Mouse (Mus musculus) intestine, embryonic 15.5 days (tissue): ENCODE results near the gene Glis3. TPM values are rescaled to one million over a fixed set of nuclear protein-coding genes. Genes with fewer than 3 reads are reported as not detected.

Experiments used
- ATAC-seq: fragments of 200-750 bp; cut with Nextera tagmentation; 2 replicates; pipeline ENCODE4 v1.8.0; 2017; ENCODE audit warnings: moderate TSS enrichment, moderate library complexity
- H3K27ac ChIP-seq: fragments of 300-500 bp; sonication (generic); 2 replicates; pipeline ENCODE4 v1.5.1; 2015; ENCODE audit warnings: mild to moderate bottlenecking, inconsistent platforms
- H3K27me3 ChIP-seq: fragments of 300-500 bp; sonication (generic); replicated peaks from 2 replicates; pipeline ENCODE4 v1.6.1; 2015; ENCODE audit warnings: inconsistent platforms
- H3K36me3 ChIP-seq: fragments of 300-500 bp; sonication (generic); 2 replicates; pipeline ENCODE4 v1.6.1; 2015; ENCODE audit warnings: inconsistent platforms
- H3K4me1 ChIP-seq: fragments of 300-500 bp; sonication (generic); replicated peaks from 2 replicates; pipeline ENCODE4 v1.6.1; 2015; ENCODE audit warnings: inconsistent platforms
- H3K4me2 ChIP-seq: fragments of 300-500 bp; sonication (generic); replicated peaks from 2 replicates; pipeline ENCODE4 v1.6.1; 2015; ENCODE audit warnings: mild to moderate bottlenecking, inconsistent platforms
- H3K4me3 ChIP-seq: fragments of 300-500 bp; sonication (generic); replicated peaks from 2 replicates; pipeline ENCODE4 v1.5.1; 2015; ENCODE audit warnings: inconsistent platforms
- H3K9ac ChIP-seq: fragments of 300-500 bp; sonication (generic); 2 replicates; pipeline ENCODE4 v1.6.1; 2015; ENCODE audit warnings: inconsistent platforms
- H3K9me3 ChIP-seq: fragments of 300-500 bp; sonication (generic); 2 replicates; pipeline ENCODE4 v1.6.1; 2016; ENCODE audit warnings: inconsistent platforms
- WGBS: fragments of 180-500 bp; shearing (Covaris S2); methylation state at CpG from one replicate; pipeline ENCODE4 v1.1.7; 2015; 5-methylcytosine and 5-hydroxymethylcytosine counted together
- polyA plus RNA-seq: library from polyadenylated mRNA; unstranded; fragments of >200 nt; fragmentation: Nextera tagmentation; extraction: Ambion mirVana; gene quantifications from 2 replicates; pipeline ENCODE4 v1.2.1, GENCODE M21; 2015

The Glis3 gene
- polyA plus RNA-seq, 1 experiment from 2014 or later, result 1.3 TPM

DNA sequence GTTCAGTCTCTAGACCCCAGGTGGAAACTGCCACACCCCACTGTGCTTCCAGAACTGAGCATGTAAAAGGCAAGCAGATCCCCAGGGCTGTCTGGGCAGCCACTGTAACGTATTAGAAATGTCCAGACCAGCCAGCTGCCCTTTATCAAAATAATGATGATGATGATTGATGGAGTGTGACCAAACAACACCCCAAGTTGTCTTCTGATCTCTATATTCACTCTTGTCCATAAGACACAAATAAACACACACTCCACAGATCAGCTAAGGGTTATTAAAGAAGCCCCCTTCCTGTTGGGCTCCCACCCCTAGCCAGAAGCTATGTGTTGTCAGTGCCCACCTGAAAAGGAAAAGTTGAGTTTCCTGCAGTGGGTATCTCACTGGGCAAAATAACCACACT lies 134.4 kb downstream of the Glis3 start:
- WGBS, result 55% methylated on average over 1 of the region's 1 CpGs
- Histone ChIP-seq H3K27me3 (no peaks in the 10 kb centered on the region), H3K9ac (no peak overlapping the region), H3K4me3 (no peak overlapping the region), H3K4me2 (no peak overlapping the region), H3K4me1 (no peaks in the 10 kb centered on the region), H3K9me3 (no peaks in the 10 kb centered on the region), H3K36me3 (no peaks in the 10 kb centered on the region), H3K27ac (no peak overlapping the region)
- no peak for ATAC-seq

DNA sequence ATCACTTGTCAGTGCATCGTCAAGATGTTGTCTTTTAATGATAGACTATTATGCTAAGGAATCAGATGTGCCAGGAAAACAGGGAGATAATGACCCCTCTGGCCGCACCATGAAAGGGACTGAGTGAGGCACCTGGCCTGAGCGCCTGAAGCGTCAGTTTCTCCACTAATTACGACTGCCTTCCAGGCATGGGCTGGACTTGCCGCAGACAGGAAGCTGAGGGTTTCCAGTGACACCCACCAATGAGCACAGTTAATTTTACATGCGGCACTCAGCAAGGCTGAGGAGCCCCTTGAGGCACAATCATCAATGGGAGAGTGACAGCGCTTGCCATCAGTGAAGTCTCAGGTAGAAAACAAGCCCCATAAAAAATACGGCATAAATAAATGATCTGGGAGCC lies 141.1 kb downstream of the Glis3 start:
- Histone ChIP-seq H3K9me3 (no peaks in the 10 kb centered on the region), H3K9ac (no peak overlapping the region), H3K36me3 (no peaks in the 10 kb centered on the region), H3K4me3 (no peak overlapping the region), H3K4me1 (no peaks in the 10 kb centered on the region), H3K4me2 (no peak overlapping the region), H3K27ac (no peak overlapping the region), H3K27me3 (no peaks in the 10 kb centered on the region)
- no peak for ATAC-seq
- WGBS, result 69% methylated on average over 9 of the region's 9 CpGs

DNA sequence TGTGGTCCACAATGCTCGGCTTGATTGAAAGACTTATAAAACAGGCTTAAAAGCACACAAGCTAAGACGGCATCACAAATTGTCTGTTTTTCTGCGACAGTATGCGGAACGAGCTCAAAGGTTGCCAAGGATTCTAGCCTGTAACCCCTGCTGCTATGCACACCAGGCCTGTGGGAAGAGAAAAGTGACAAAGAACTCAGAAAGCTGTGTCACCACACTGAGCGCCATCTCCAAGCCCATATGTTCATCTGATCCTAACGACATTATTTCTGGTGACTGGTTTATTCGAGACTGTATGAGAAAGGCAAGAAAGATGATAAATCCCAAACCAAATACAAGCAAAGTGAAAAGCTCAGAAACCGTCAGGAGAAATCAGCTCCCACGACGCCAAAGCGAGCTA lies 144.9 kb downstream of the Glis3 start:
- WGBS, result 91% methylated on average over 12 of the region's 12 CpGs
- no peaks in the 10 kb centered on the region for H3K27me3 ChIP-seq
- no peak overlapping the region for H3K9ac ChIP-seq
- H3K9me3 ChIP-seq, result no peaks in the 10 kb centered on the region
- H3K4me3 ChIP-seq, result no peak overlapping the region
- H3K36me3 ChIP-seq, result no peaks in the 10 kb centered on the region
- no peak overlapping the region for H3K4me2 ChIP-seq
- no peak for ATAC-seq
- H3K27ac ChIP-seq, result no peak overlapping the region
- H3K4me1 ChIP-seq, result no peaks in the 10 kb centered on the region

DNA sequence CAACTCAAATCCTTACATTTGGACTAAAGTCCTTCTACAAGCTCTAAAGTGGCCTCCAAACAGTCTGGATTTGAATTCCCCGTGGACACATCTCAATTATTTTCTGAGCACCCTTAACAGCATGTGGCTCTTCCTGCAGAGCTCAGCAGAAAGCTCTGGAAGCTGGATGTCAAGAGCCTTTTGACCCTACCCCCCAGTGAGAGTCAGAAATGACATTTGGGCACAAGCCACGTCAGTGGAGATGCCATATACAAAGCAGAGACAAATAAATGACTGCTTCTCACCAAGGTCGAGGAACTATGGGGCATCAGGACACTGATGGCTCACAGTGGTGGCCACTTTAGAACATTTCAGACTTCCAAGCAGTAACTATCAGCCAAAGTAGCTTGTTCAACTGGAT lies 146.3 kb downstream of the Glis3 start:
- WGBS, result 65% methylated on average over 3 of the region's 3 CpGs
- Histone ChIP-seq H3K4me2 (no peak overlapping the region), H3K4me3 (no peak overlapping the region), H3K36me3 (no peaks in the 10 kb centered on the region), H3K27me3 (no peaks in the 10 kb centered on the region), H3K9ac (no peak overlapping the region), H3K4me1 (no peaks in the 10 kb centered on the region), H3K9me3 (no peaks in the 10 kb centered on the region), H3K27ac (no peak overlapping the region)
- no peak for ATAC-seq

DNA sequence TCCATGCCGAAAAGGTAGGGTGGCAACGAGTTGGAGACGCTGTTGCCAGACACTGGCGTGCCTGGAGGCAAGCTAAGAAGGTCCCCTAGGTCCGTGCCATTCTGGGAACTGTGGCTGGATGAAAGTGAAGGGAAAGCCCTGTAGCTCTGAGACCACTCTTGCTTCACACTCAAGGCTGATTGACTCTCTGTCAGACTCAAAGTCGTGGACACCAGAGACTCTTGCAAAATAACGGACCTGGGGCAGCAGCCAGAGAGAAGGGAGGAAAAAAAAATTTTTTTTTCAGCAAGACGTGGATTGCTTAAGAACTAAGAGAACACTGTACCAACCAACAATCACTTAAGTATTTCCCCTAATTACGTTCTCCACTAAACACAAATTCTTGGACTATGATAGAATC lies 148.1 kb downstream of the Glis3 start:
- H3K9ac ChIP-seq, result no peak overlapping the region
- 91% methylated on average over 9 of the region's 9 CpGs for WGBS
- no peaks in the 10 kb centered on the region for H3K4me1 ChIP-seq
- no peaks in the 10 kb centered on the region for H3K27me3 ChIP-seq
- H3K4me3 ChIP-seq, result no peak overlapping the region
- no peaks in the 10 kb centered on the region for H3K36me3 ChIP-seq
- no peak overlapping the region for H3K27ac ChIP-seq
- no peak overlapping the region for H3K4me2 ChIP-seq
- ATAC-seq, result no peak
- H3K9me3 ChIP-seq, result no peaks in the 10 kb centered on the region

DNA sequence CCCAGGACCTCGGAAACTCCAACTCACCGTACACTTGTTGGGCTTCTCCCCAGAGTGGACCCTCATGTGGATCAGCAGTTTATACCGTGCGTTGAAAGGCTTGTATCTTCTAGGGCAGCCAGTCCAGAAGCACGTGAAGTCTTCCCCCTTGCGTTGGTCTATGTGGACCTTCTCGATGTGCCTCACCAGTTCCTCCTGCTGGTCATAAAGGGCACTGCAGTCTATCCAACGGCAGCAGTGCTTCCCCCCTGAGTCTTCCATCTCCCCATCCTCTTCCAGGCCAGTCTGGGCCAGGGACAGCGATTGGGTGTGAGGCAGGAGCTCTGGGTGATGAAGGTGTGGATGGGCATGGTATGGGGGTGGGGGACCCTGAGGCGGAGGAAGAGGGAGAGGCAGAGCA lies 149.0 kb downstream of the Glis3 start:
- Histone ChIP-seq H3K9ac (no peak overlapping the region), H3K36me3 (no peaks in the 10 kb centered on the region), H3K27me3 (no peaks in the 10 kb centered on the region), H3K27ac (no peak overlapping the region), H3K4me1 (no peaks in the 10 kb centered on the region), H3K9me3 (no peaks in the 10 kb centered on the region), H3K4me2 (no peak overlapping the region), H3K4me3 (no peak overlapping the region)
- no peak for ATAC-seq
- WGBS, result 72% methylated on average over 10 of the region's 10 CpGs

DNA sequence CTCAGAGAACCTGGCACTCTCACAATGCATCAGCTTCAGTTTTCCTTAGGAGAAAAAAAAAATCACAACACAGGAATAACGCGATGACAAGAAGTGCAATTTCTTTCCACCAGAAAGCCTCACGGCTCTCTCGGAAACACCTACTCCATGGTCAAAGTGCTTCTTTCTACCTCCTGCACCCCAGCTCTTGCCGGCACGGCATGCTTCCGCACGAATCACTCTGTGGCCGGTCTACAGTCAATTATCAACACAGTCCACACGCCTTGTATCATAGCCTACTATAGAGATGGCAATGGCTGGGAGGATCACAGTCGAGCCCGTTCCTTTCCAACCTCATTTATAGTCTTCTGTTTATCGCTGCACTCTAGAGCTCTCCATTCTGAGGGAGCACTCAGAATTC lies 150.9 kb downstream of the Glis3 start:
- Histone ChIP-seq H3K36me3 (no peaks in the 10 kb centered on the region), H3K4me3 (no peak overlapping the region), H3K9me3 (no peaks in the 10 kb centered on the region), H3K27ac (no peak overlapping the region), H3K27me3 (no peaks in the 10 kb centered on the region), H3K4me2 (no peak overlapping the region), H3K9ac (no peak overlapping the region), H3K4me1 (no peaks in the 10 kb centered on the region)
- WGBS, result 92% methylated on average over 13 of the region's 13 CpGs
- no peak for ATAC-seq

DNA sequence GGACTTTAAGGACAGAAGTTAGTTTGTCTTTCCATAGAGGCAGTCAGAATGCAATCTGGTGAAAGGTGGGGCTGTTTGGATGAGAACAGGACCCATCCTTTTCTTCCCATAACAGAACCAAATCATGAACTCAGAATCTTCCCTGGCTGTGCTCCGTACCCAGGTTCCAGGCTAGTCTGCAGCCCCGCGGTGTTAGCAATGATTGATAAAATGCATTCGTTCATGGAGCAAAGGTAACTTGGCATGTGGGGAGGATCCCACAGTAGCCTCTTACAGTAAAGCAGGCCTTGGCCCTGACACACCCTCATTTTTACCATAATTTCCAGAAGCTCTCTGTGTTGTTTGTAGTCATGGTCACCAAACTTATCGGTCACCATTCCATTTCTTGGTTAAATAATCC lies 152.4 kb downstream of the Glis3 start:
- no peak for ATAC-seq

DNA sequence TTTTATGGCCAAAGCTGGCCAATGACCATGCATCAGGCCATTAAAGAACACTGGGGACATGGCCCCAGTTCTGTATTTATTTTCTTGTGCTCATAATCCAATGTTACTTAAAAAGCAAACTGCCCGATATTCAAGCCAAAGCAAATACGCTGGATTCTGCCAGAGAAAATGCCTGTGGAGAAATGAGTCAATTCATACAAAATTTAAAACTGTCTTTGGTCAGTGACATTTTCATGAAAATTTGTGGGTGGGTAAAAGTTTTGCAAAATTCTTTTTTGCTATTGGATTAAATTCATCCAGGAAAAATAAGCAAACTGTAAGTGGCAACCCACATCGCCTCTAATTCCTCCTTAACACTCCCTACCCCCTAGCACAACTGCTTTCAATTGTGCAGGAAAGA lies 154.5 kb downstream of the Glis3 start:
- WGBS, result 92% methylated on average over 3 of the region's 3 CpGs
- no peak overlapping the region for H3K27ac ChIP-seq
- H3K36me3 ChIP-seq, result no peaks in the 10 kb centered on the region
- H3K4me3 ChIP-seq, result no peak overlapping the region
- H3K9ac ChIP-seq, result no peak overlapping the region
- H3K4me2 ChIP-seq, result no peak overlapping the region
- no peak for ATAC-seq
- no peaks in the 10 kb centered on the region for H3K27me3 ChIP-seq
- H3K9me3 ChIP-seq, result no peaks in the 10 kb centered on the region
- peaks cover 3% of the 10 kb centered on the region for H3K4me1 ChIP-seq

More for the DNA sequence above, 152.4 kb downstream of the Glis3 start:
- H3K27ac ChIP-seq, result no peak overlapping the region
- H3K4me2 ChIP-seq, result no peak overlapping the region
- no peaks in the 10 kb centered on the region for H3K9me3 ChIP-seq
- no peak overlapping the region for H3K9ac ChIP-seq
- no peaks in the 10 kb centered on the region for H3K4me1 ChIP-seq
- H3K4me3 ChIP-seq, result no peak overlapping the region
- H3K36me3 ChIP-seq, result no peaks in the 10 kb centered on the region
- 96% methylated on average over 5 of the region's 5 CpGs for WGBS
- H3K27me3 ChIP-seq, result no peaks in the 10 kb centered on the region

DNA sequence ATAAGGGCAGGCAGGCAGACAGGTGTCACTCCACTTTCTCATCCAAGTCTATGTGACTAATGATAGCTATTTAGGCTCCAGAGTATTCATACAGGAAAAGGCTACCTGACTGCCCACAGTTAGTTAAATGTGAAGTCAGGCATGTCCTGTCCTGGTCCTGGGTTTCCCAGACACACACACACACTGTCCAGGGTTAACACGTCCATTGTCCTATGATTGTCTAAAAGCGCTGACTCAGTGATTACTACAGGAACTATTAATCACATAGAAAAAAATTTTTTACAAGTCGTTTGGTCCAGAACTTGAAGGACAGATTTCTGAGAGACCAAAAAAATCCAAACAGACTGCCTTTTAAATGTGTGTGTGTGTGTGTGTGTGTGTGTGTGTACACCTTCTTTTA lies 157.6 kb downstream of the Glis3 start:
- H3K4me1 ChIP-seq, result peaks cover 24% of the 10 kb centered on the region
- H3K27me3 ChIP-seq, result no peaks in the 10 kb centered on the region
- H3K9me3 ChIP-seq, result no peaks in the 10 kb centered on the region
- no peak overlapping the region for H3K4me2 ChIP-seq
- H3K27ac ChIP-seq, result no peak overlapping the region
- no peak overlapping the region for H3K4me3 ChIP-seq
- H3K9ac ChIP-seq, result no peak overlapping the region
- H3K36me3 ChIP-seq, result no peaks in the 10 kb centered on the region
- WGBS, result 76% methylated on average over 3 of the region's 3 CpGs
- ATAC-seq, result no peak

DNA sequence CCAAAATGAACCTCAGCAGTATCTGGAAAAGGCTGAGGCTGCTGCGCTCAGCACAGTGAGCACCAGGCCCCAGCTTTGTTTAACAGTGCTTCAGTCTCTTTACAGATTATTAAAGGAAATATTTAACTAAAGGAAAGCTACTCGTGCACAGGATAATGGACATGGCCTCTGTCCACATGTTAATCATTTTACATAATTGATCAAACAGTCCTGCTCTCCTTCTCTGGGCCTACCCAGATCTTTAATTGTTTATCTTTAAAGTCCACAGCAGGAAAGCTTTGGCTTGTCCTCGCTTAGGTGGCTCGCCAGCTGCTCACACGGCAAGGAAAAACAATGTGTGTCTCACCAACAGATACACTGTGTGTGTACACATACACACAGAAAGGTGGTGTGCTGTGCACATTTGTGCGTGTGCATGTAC lies 159.1 kb downstream of the Glis3 start:
- peak; percentile 71 for ATAC-seq
- WGBS, result 36% methylated on average over 6 of the region's 6 CpGs
- no peak overlapping the region for H3K9ac ChIP-seq
- H3K36me3 ChIP-seq, result no peaks in the 10 kb centered on the region
- peak overlapping the region; percentile 56; the same call in 1 of the 2 replicates for H3K27ac ChIP-seq
- peaks cover 24% of the 10 kb centered on the region for H3K4me1 ChIP-seq
- no peak overlapping the region for H3K4me3 ChIP-seq
- no peaks in the 10 kb centered on the region for H3K27me3 ChIP-seq
- no peaks in the 10 kb centered on the region for H3K9me3 ChIP-seq
- no peak overlapping the region for H3K4me2 ChIP-seq

DNA sequence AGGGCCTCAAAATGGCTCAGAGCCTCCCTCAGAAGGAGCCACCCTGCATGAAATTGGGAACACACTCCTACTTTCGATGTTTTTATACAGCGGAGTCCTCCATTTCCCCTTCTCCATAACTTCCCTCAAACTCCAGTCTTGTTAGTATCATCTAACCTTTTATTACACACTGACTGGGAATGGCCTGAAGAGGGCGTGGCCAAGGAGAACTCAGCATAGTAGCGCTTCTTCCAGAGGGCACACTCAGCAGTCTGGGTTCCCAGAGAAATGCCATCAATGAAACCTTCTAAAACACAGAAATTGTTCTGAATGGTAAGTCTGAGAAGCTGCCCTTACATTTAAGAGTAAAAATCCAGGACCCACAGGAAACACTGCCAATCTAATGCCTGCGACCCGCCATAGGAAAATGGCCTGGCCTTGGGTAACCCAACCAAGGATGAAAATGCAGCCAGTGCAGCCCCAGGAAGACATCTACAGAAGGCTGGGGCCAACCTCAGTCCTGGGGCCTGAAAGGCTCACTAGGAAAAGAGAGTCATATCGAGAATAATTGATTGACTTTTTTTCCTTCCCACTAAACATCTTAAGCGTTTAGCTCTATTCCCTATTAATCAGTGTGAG lies 159.6 kb downstream of the Glis3 start:
- Histone ChIP-seq H3K4me2 (no peak overlapping the region), H3K9me3 (no peaks in the 10 kb centered on the region), H3K4me3 (no peak overlapping the region), H3K4me1 (peaks cover 24% of the 10 kb centered on the region), H3K27ac (peak overlapping the region; percentile 56; the same call in 1 of the 2 replicates), H3K36me3 (no peaks in the 10 kb centered on the region), H3K9ac (no peak overlapping the region), H3K27me3 (no peaks in the 10 kb centered on the region)
- peak; percentile 48 for ATAC-seq
- 66% methylated on average over 8 of the region's 8 CpGs for WGBS

DNA sequence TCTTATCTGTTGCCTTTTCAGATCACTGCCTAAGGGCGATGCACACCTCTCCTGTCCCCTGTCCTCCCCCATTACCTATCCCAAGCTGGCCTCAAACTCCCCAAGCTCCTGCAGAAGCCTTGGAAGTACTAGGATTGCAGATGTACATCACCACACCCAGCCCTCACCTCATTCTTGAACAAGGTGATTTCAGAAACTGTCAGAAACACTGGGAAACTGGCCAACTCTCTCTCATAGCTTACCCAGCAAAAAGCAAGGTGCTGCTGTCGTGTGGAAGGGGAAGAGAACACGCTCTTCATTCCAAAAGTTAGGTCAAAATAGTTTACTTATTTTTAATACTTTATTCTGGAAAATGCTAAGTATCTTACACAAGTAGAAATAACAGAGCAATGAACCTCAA lies 160.6 kb downstream of the Glis3 start:
- 71% methylated on average over 3 of the region's 3 CpGs for WGBS
- H3K4me3 ChIP-seq, result no peak overlapping the region

More for the DNA sequence above, 160.6 kb downstream of the Glis3 start:
- Histone ChIP-seq H3K27ac (no peak overlapping the region), H3K9me3 (no peaks in the 10 kb centered on the region), H3K4me2 (no peak overlapping the region), H3K36me3 (no peaks in the 10 kb centered on the region), H3K9ac (no peak overlapping the region), H3K4me1 (peaks cover 24% of the 10 kb centered on the region), H3K27me3 (no peaks in the 10 kb centered on the region)
- no peak for ATAC-seq
